Mouse (Mus musculus): ENCODE data around the gene Unc119b. TPM values are rescaled to one million over a fixed set of nuclear protein-coding genes. Genes with fewer than 3 reads are reported as not detected.
"Not testable (repeated sequence)": the region's sequence is repeated elsewhere in the genome, so short reads cannot be mapped to it uniquely, and the experiment has no call there.

Gene Unc119b
- polyA plus RNA-seq, 1 experiment from 2014 or later: 48.1 TPM

DNA sequence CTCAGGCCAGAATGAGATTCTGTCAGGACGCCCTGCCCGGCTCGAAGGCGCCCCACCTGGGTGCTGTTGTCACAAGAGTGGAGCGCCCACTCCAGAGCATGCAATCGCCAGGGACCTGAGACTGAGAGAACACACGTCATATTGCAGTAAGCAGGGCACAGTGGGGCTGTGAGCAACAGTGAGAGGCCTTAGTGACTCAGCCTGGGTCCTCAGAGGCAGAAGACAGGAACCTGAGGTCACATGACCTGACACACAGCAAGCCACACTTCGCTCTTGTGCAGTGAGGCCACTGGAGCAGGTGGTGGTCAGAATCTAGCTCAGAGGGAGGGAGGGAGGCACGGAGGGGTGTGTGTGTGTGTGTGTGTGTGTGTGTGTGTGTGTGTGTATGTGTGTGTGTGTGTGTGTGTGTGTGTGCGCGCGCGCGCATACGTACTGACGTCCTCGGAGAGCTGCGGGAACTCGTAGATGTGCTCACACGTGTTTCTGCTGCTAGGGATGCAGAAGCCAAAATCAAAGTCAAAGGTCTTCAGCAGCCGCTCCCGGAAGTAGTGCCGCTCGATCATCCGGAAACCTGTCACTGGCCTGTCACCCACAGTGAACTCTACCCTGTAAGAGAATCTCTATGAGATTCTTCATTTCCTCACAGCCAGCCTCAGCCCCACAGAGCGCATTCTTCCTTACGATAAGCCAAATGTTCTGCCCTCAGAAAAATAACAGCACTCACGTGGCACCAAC, 8.0 kb downstream of the Unc119b start:
- Histone ChIP-seq H3K4me1 (peaks cover 25% of the 10 kb centered on the region), H3K27me3 (no peaks in the 10 kb centered on the region), H3K9me3 (replicated peaks) (no peaks in the 10 kb centered on the region), H3K9ac (no peak overlapping the region), H3K27ac (no peak overlapping the region), H3K4me3 (replicated peaks) (no peak overlapping the region), H3K36me3 (peaks cover 81% of the 10 kb centered on the region), H3K4me2 (no peak overlapping the region)
- no peak for ATAC-seq (replicated peaks; ENCODE audit: low FRiP score)
- WGBS: 77% methylated on average over 28 of the region's 28 CpGs

- peak; percentile 68 for ATAC-seq (replicated peaks; ENCODE audit: low FRiP score)
- Histone ChIP-seq H3K4me2 (peak overlapping the region; percentile 14; the same call in 1 of the 2 replicates), H3K27me3 (no peaks in the 10 kb centered on the region), H3K36me3 (peaks cover 77% of the 10 kb centered on the region), H3K9ac (no peak overlapping the region), H3K4me1 (peaks cover 25% of the 10 kb centered on the region), H3K4me3 (replicated peaks) (no peak overlapping the region), H3K27ac (peak overlapping the region; percentile 66), H3K9me3 (replicated peaks) (no peaks in the 10 kb centered on the region)
- 20% methylated on average over 24 of the region's 24 CpGs for WGBS
These were observed 9.4 kb downstream of the Unc119b start for GRCm38 (mm10) chr5:115125211-115125871.

GRCm38 (mm10) chr5:115124690-115125089, 10.1 kb downstream of the Unc119b start:
- H3K27me3 ChIP-seq: no peaks in the 10 kb centered on the region
- no peak overlapping the region for H3K9ac ChIP-seq
- peaks cover 71% of the 10 kb centered on the region for H3K36me3 ChIP-seq
- ATAC-seq (replicated peaks; ENCODE audit: low FRiP score): no peak
- no peaks in the 10 kb centered on the region for H3K9me3 ChIP-seq (replicated peaks)
- WGBS: 93% methylated on average over 6 of the region's 6 CpGs
- peaks cover 25% of the 10 kb centered on the region for H3K4me1 ChIP-seq
- no peak overlapping the region for H3K27ac ChIP-seq
- H3K4me3 ChIP-seq (replicated peaks): no peak overlapping the region
- no peak overlapping the region for H3K4me2 ChIP-seq

- ATAC-seq (replicated peaks; ENCODE audit: low FRiP score): no peak
- H3K36me3 ChIP-seq: peaks cover 53% of the 10 kb centered on the region
- 75% methylated on average over 5 of the region's 5 CpGs for WGBS
- H3K9me3 ChIP-seq (replicated peaks): no peaks in the 10 kb centered on the region
- H3K4me3 ChIP-seq (replicated peaks): no peak overlapping the region
- H3K9ac ChIP-seq: no peak overlapping the region
- peaks cover 24% of the 10 kb centered on the region for H3K4me1 ChIP-seq
- H3K4me2 ChIP-seq: no peak overlapping the region
- no peak overlapping the region for H3K27ac ChIP-seq
- H3K27me3 ChIP-seq: no peaks in the 10 kb centered on the region
These were observed 13.8 kb downstream of the Unc119b start for GRCm38 (mm10) chr5:115120978-115121377.

- ATAC-seq (replicated peaks; ENCODE audit: low FRiP score): peak; percentile 88
- Histone ChIP-seq H3K4me1 (peaks cover 12% of the 10 kb centered on the region), H3K9ac (peak within 1 kb of the TSS; percentile 89), H3K4me3 (replicated peaks) (peak within 1 kb of the TSS; percentile 85), H3K36me3 (peaks cover 51% of the 10 kb centered on the region), H3K27ac (peak within 1 kb of the TSS; percentile 84), H3K4me2 (peak within 1 kb of the TSS; percentile 83), H3K9me3 (replicated peaks) (no peaks in the 10 kb centered on the region), H3K27me3 (no peaks in the 10 kb centered on the region)
- WGBS: under 1% methylated on average over 39 of the region's 39 CpGs
These were observed 15.7 kb downstream of the Unc119b start, which contains the start of gene Acads for GRCm38 (mm10) chr5:115118961-115119570. Acads (minus strand) TSS chr5:115119346.

GRCm38 (mm10) chr5:115117467-115117866, 17.3 kb downstream of the Unc119b start:
- Histone ChIP-seq H3K4me1 (peaks cover 16% of the 10 kb centered on the region), H3K9ac (no peak overlapping the region), H3K27me3 (no peaks in the 10 kb centered on the region), H3K9me3 (replicated peaks) (no peaks in the 10 kb centered on the region), H3K36me3 (peaks cover 43% of the 10 kb centered on the region), H3K27ac (no peak overlapping the region), H3K4me2 (no peak overlapping the region), H3K4me3 (replicated peaks) (no peak overlapping the region)
- ATAC-seq (replicated peaks; ENCODE audit: low FRiP score): no peak
- 89% methylated on average over 13 of the region's 13 CpGs for WGBS

DNA sequence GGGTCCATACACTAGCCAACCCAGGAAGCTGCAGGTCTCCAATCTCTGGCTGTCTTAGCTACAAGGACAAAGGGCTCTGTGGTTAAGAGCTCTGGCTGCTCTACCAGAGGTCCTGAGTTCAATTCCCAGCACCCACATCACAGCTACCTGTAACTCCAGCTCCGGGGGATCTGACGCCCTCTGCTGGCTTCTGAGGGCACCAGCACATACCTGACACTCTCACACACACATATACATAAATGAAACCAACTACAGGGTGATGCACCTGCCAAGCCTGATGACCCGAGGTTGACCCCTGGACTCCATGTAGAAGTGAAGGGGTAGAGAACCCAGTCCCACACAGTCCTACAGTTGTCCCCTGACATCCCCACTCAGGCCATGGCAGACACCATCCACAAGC, 18.3 kb downstream of the Unc119b start:
- H3K4me1 ChIP-seq: peaks cover 16% of the 10 kb centered on the region
- H3K9ac ChIP-seq: no peak overlapping the region
- peaks cover 47% of the 10 kb centered on the region for H3K36me3 ChIP-seq
- H3K9me3 ChIP-seq (replicated peaks): no peaks in the 10 kb centered on the region
- no peak overlapping the region for H3K4me3 ChIP-seq (replicated peaks)
- ATAC-seq (replicated peaks; ENCODE audit: low FRiP score): no peak
- H3K27ac ChIP-seq: no peak overlapping the region
- H3K27me3 ChIP-seq: no peaks in the 10 kb centered on the region
- H3K4me2 ChIP-seq: no peak overlapping the region
- 87% methylated on average over 3 of the region's 3 CpGs for WGBS

GRCm38 (mm10) chr5:115114501-115114900, 20.3 kb downstream of the Unc119b start:
- peaks cover 15% of the 10 kb centered on the region for H3K4me1 ChIP-seq
- H3K27me3 ChIP-seq: no peaks in the 10 kb centered on the region
- H3K9me3 ChIP-seq (replicated peaks): no peaks in the 10 kb centered on the region
- WGBS: 90% methylated on average over 8 of the region's 8 CpGs
- no peak overlapping the region for H3K27ac ChIP-seq
- H3K4me2 ChIP-seq: no peak overlapping the region
- peaks cover 60% of the 10 kb centered on the region for H3K36me3 ChIP-seq
- H3K9ac ChIP-seq: no peak overlapping the region
- H3K4me3 ChIP-seq (replicated peaks): no peak overlapping the region
- ATAC-seq (replicated peaks; ENCODE audit: low FRiP score): no peak

GRCm38 (mm10) chr5:115113244-115113643, 21.5 kb downstream of the Unc119b start:
- H3K4me1 ChIP-seq: peaks cover 5% of the 10 kb centered on the region
- peaks cover 60% of the 10 kb centered on the region for H3K36me3 ChIP-seq
- no peak for ATAC-seq (replicated peaks; ENCODE audit: low FRiP score)
- H3K9me3 ChIP-seq (replicated peaks): no peaks in the 10 kb centered on the region
- 80% methylated on average over 12 of the region's 12 CpGs for WGBS
- no peak overlapping the region for H3K4me3 ChIP-seq (replicated peaks)
- no peak overlapping the region for H3K27ac ChIP-seq
- H3K9ac ChIP-seq: no peak overlapping the region
- H3K4me2 ChIP-seq: no peak overlapping the region
- H3K27me3 ChIP-seq: no peaks in the 10 kb centered on the region

DNA sequence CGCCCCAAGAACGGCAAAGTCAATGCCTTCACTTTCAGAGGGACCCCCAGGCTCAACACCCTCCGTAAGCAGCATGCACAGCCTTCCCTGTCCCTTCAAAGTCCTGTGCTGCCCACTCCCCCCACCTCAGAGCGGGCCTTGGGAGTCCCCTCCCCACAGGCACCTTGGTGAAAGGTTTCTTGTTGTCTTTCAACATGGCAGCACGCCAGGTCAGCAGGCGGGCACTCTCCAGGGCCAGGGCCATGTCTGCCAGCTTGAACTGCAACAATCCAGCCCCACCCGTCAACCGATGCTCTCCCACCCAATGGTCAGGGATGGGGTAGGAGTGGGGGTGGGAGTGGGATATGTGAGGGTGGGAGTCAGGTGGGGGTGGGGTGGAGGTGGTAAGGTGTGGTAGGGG, 23.6 kb downstream of the Unc119b start:
- H3K27me3 ChIP-seq: no peaks in the 10 kb centered on the region
- 89% methylated on average over 8 of the region's 8 CpGs for WGBS

GRCm38 (mm10) chr5:115103253-115103652, 31.5 kb downstream of the Unc119b start:
- WGBS: 96% methylated on average over 23 of the region's 23 CpGs

More for the DNA sequence above, 23.6 kb downstream of the Unc119b start:
- Histone ChIP-seq H3K9me3 (replicated peaks) (no peaks in the 10 kb centered on the region), H3K4me2 (no peak overlapping the region), H3K36me3 (peaks cover 57% of the 10 kb centered on the region), H3K4me1 (peaks cover 4% of the 10 kb centered on the region; the same call in 1 of the 2 replicates), H3K4me3 (replicated peaks) (no peak overlapping the region), H3K27ac (no peak overlapping the region), H3K9ac (no peak overlapping the region)
- no peak for ATAC-seq (replicated peaks; ENCODE audit: low FRiP score)

GRCm38 (mm10) chr5:115102231-115102630, 32.5 kb downstream of the Unc119b start:
- H3K27ac ChIP-seq: no peak overlapping the region
- 85% methylated on average over 2 of the region's 2 CpGs for WGBS
- H3K9me3 ChIP-seq (replicated peaks): no peaks in the 10 kb centered on the region
- no peak overlapping the region for H3K4me3 ChIP-seq (replicated peaks)
- H3K9ac ChIP-seq: no peak overlapping the region
- no peak for ATAC-seq (replicated peaks; ENCODE audit: low FRiP score)
- H3K4me1 ChIP-seq: no peaks in the 10 kb centered on the region
- H3K4me2 ChIP-seq: no peak overlapping the region
- no peaks in the 10 kb centered on the region for H3K27me3 ChIP-seq
- peaks cover 51% of the 10 kb centered on the region for H3K36me3 ChIP-seq

More at GRCm38 (mm10) chr5:115103253-115103652, 31.5 kb downstream of the Unc119b start:
- not testable (repeated sequence) for ATAC-seq (replicated peaks; ENCODE audit: low FRiP score); H3K4me1 ChIP-seq; H3K27ac ChIP-seq; H3K4me2 ChIP-seq; H3K4me3 ChIP-seq (replicated peaks); H3K9me3 ChIP-seq (replicated peaks); H3K27me3 ChIP-seq; H3K9ac ChIP-seq
- H3K36me3 ChIP-seq: peaks cover 47% of the 10 kb centered on the region
